Mouse (Mus musculus) embryo, embryonic 9.5 days (tissue): ENCODE results near the gene Acox1.

Experiments
- DNase-seq: peaks from one replicate; pipeline ENCODE4 v3.0.0-alpha.2; 2017; ENCODE audit errors: extremely low spot score

Gene Acox1

DNA sequence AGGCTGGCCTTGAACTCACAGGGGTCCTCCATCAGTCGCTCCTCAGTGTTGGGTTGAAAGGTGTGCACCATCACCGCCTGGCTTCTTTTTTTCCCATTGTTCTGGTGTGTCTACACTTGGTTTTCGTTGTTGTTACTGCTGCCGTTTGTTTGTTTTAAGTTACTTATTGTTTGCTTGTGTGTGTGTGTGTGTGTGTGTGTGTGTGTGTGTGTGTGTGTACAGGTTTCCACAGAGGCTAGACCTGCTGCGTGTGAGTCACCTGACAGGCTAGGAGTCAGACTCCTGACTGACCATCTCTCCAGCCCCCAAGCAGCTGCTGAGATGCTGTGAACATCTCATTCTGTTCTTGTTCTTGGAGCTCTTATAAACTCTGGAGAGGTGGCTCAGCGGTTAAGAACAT, 14.0 kb upstream of the Acox1 start:
- DNase-seq: no peak

DNA sequence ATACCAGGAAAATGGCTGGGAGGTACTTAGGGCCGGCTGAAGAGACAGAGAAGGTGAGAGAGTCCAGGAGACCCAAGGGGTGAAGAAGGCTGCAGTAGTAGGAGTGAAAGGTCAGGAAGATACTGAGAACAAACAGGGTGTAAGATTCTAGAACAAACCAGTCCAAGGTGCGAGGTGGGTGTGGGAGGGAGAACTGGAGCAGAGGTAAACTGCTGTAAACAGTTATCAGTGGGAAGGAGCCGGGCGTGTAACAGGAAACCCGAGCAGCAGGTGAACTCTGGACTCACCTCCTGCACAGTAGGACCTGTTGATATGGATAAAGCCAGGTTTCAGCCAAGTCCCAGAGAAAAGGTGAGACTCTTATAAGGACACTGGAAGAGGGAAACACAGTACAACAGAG, 11.9 kb upstream of the Acox1 start:
- no peak for DNase-seq

DNA sequence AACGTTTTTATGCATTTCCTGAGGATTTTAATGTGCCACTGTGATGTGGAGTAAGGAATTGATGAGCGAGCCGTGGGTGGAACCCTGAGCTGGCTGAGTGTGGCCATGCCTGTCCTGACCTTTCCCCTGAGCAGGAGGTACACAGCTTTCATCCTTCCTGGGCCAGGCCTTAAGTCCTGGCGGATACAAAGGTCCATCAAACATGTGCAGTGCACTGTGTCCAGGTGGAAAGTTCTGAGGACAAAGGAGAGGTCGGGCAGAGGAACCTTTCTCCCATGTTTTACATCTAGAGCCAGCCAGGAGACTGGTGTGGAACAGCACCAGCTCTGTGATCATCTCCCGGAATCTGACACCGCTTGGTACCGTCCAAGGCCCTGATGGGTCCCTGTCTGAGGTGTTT, 10.4 kb upstream of the Acox1 start:
- no peak for DNase-seq

DNA sequence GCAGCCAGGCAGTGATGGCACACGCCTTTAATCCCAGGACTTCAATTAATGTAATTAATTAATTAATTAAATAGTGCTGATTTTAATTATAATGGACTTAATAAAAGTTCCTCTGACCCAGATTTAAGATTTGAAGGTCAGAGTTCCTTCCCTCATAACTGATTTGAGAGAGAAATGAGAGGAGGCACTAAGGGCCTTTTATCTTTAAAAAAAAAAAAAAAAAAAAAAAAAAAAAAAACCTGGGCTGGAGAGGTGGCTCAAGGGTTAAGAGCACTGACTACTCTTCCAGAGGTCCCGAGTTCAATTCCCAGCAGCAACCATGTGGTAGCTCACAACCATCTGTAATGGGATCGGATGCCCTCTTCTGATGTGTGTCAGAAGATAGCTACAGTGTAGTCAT, 9.8 kb upstream of the Acox1 start:
- no peak for DNase-seq

DNA sequence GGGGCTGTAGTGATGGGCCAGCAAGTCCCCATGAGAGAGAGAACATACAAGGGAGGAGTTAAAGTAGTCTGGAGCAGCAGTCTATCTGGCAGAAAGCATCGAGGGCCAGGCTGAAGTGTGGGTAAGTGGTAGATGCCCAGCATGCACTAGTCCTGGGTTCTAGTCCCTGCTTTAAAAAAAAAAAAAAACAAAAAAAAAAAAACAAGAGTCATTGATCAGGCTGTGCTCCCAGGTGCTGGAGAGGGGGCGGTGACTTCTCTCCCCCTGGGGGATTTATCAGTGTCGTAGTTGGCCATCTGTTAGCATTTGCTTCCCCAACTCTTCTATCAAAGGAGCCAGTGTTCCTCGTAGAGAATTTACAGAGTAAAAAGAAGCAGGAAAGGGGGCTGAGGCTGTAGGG, 7.8 kb upstream of the Acox1 start:
- no peak for DNase-seq

DNA sequence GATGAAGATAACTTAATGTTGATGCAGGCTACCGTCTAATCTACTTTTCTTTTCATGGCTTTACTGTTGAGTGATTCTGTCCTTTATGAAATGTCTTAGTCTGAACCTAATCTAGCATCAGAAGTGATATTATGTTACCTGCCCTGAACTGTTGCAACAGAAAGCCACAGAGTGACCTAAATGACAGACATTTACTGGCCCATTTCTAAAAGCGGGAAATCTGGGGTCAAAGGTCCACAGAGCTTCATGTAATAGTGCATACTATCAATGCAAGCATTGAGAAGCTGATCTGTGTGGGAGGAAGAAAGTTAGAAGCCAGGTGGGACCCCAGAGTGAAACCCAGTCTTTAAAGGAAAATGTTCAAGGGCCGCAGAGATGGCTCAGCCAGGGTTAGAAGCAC, 4.3 kb upstream of the Acox1 start:
- DNase-seq: no peak

DNA sequence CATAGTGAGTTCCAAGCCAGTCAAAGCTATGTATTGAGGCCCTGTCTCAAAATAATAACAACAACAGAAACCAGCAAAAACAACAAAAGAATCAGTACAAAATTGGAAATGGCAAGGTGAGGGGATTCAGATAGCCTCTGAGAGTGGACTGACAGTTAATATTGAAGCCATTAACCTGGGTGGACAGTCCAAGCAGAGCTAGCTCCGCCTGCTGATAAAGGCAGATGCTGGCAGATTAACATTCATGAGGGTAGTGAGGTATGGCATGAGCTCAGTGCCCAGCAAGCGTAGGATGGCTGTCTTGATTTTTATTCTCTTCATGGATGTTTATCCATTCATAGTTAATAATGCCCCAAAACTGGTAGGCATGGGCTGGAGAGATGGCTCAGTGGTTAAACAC, 2.3 kb upstream of the Acox1 start:
- no peak for DNase-seq

DNA sequence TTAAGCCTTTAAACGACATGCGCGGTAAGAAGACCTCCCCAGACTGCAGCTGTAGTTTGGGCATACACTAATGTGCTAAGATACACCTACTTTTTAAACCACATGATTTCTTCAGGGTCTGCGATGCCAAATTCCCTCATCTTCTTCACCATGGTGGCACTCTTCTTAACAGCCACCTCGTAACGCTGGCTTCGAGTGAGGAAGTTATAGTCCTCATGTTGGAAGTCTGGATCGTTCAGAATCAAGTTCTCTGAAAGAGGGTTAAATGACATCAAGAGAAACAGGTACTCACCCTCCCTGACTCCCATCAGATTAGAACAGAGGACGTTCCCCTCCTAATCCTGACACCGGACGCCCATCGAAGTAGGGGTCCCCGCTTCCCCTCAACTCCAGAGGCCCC, 713 bp downstream of the Acox1 start:
- no peak for DNase-seq

DNA sequence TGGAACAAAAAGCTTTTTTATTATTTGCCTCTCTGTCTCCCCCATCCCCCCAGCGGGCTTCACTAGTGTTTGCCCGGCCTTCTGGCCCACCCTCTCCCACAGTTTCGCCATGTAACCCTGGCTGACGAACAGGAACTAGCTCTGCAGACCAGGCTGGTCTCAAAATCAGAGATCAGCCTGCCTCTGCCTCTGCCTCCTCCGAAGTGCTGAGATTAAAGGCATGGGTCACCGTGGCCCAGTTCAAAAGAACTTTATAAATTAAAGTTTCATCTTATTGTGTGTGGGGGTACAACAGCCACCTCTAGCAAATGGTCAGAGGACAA, 1.3 kb downstream of the Acox1 start:
- no peak for DNase-seq

DNA sequence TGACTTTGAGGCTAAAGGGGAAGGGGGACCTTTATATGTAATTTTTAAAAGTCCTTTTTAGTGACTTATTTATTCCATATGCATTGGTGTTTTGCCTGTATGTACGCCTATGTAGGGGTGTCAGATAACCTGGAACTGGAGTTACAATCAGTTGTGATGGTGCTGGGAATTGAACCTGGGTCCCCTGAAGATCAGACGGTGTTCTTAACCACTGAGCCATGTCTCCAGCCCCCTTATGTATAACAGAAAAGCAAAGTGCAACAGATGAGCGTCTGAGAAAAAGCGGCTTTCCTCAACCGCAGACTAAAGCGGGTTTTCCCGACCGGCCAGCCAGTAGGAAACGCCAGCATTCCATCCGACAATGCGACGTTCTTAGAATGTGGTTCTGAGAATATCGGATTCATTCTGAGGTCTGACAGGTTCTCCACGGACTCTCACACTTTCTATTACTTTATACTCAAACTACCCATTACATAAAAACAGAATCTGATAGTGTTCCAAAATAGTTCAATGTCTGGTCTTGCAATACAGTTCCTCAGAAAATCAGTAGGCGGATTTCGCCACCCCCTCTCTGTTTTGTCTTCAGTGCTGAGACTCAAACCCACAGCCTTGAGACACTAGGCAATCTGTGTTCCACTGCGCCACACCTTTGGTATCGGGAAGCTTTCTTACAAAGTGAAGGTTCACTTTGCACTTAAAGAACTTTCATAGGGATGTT, 1.8 kb downstream of the Acox1 start:
- DNase-seq: no peak

DNA sequence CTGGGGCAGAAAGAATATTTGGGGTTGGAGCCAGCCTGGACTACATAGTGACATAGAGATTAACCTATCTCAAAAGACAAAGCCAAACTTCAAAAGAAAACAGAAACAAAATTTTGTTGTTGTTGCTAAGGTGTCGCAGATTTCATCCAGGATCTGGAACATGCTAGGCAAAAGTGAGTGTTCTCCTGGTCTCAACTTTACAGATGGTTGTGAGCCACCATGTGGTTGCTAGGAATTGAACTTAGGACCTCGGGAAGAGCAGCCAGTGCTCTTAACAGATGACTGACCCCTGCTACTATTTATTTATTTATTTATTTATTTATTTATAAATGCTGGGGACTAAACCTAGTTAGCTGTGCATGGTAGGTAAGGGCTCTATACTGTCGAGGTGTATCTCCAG, 2.5 kb downstream of the Acox1 start:
- no peak for DNase-seq

DNA sequence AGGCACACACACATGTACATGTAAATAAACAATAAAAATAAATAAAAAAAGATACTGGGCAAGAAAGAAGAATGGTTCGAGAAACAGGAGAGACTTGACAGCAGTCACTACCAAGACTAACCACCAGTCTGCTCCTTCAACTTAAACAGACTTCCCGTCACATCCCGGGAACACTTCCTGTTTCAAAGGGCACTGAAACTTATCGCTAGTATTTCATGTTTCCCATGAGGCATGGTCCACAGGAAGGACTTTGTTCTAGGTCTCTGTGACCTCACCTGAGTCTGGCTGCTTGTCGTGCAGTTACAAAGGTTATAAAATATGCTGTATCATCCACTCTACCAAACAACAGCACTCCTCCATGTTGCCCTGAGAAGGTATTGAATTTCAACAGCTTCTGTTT, 3.6 kb downstream of the Acox1 start:
- no peak for DNase-seq

DNA sequence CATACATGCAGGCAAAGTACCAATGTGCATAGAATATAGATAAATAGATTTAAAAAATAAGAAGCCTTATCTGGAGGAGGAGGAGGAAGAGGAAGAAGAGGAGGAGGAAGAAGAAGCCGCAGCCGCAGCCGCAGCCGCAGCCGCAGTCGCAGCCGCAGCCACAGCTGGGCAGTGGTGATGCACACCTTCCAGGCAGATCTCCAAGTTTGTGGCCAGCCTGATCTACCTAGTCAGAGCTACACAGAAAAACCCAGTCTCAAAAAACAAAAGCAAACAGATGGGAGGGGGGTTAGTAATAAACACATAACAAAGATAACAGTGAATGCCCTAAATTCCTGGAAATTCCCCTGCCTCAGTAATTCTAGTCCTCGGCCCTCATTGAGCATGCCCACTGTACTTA, 4.2 kb downstream of the Acox1 start:
- DNase-seq: no peak

DNA sequence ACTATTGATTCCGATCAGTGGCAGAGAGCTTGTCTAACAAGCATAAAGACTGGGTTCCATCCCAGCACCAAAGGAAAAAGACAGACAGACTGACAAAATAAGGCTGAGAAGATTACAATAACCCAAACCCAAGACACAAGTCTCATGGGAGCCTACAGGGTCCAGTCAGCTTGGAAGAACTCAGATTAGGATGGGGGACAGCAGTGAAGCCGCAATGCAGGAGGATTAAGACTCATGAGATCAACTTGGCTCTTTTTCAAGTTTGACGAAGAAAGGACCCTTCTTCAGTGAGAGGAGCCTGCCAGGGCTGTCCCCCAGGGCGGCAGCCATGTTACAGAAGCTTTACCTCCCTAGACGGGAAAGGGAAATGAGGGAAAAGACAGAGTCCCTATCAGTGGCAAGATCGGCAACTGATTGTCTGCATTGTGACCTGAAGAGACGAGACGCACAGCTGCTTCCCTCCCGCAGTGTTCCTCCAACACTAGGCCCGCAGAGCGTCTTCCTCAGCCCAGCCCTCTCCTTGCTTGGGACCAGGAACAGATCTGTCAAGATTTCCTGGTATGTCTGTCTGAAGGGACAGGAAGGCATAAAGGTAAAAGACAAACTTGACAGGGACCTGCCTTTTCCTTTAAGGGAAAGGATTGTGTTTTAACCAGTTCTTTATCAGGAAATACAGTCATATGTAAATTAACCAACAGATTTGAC, 11.5 kb downstream of the Acox1 start:
- no peak for DNase-seq

DNA sequence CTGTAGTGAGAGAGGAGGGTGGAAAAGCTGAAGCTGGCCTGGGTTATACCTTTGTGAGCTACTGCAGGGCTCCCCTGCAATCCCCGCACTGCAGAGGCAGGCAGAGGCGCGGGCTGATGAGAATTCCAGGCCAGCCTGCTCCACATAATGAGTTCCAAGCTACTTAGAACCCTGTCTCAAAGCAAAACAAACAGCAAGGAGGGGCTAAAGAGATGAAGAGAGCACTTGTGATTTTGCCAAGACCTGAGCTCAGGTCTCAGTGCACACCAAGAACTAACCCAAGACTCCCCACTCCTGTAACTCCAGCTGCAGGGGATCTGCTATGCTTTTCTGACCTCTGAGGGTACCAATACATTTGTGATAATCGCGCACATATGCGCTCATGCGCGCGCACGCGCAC, 12.5 kb downstream of the Acox1 start:
- DNase-seq: no peak

DNA sequence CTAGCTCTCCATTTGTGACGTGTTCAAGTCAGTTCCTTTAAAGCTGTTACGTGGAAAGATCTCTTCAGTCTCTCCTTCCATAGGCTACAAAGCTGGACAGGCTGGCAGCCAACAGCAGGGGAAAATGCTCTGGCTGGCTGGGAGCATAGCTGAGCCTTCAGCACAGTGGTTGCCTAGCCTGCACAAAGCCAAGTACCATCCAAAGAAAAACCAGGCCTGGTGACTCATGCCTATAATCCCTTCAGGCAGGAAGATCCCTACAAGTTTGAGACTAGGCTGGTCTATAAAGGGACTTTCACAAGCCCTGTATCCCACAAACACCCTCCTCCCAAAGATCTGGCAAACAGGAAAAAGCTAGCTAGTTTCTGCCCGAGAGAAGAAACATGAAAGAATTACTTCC, 13.0 kb downstream of the Acox1 start:
- no peak for DNase-seq

DNA sequence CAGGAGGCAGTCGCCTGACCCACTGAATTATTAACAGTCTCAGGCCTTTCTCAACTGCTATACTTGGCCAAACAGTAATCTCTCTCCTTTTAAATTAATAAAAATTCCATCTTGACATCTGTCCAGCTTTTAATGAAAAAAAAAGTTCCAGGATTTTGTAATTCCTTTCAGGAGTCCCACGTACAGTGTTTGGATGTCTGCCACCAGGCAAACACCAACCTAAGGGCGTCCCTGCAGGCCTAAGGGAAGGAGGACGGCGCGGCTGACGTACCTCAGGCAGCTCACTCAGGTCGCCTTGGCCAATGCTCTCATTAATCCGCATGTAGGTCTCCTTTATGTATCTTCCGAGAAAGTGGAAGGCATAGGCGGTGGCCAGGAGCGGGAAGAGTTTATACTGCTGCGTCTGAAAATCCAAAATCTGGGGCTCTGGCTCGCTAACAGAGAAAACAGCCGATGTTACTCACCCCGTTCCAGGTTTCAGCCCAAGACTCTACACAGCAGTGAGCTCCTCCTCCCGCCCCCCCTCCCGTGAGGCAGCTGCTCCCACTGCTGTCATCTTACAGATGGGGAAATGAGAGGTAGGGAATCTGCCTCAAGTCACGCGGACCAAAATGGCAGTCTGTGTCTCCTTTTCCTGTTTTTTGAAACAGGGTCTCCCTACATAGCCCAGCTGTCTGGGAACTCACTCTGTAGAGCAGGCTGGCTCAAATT, 20.3 kb downstream of the Acox1 start:
- DNase-seq: no peak

DNA sequence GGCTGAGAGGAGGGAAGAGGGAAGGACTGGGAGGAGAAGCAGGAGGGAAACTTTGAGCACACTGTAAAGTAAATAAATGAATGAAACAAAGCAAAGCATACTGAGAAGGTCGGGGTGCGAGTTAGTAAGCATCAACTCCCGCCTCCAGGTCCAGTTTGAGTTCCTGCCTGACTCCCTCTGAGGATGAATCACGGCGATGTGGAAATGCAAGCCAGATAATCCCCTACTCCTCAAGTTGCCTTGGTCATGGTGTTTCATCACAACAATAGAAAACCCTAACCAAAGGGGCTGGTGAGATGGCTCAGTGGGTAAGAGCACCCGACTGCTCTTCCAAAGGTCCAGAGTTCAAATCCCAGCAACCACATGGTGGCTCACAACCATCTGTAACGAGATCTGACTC, 22.8 kb downstream of the Acox1 start:
- no peak for DNase-seq

DNA sequence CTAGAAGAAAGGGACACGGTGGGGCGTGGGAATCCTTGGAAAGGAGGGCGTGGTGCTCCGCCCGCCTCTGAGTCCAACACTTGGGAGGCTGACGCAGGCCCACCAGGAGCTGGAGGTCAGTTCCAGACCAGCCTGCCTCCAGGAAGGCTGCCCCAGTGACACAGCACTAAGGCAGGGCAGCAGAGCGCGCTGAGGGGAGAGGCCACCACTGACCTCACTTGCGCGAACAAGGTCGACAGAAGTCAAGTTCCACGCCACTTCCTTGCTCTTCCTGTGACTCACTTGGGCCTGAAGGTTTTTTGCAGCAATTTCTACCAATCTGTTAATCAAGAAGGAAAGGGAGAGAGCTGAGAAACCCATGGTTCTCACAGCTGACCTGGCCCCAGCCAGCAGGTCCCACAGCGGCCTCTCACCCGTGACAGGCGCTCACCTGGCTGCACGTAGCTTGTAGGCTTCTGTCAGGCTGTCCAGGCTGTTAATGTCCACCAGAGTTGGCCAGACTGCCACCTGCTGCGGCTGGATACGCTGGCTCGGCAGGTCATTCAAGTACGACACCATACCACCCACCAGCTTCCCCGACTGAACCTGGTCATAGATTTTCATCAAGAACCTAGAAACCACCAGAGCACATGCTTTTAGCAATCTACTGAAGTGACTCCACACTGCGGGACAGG, 23.9 kb downstream of the Acox1 start:
- no peak for DNase-seq

DNA sequence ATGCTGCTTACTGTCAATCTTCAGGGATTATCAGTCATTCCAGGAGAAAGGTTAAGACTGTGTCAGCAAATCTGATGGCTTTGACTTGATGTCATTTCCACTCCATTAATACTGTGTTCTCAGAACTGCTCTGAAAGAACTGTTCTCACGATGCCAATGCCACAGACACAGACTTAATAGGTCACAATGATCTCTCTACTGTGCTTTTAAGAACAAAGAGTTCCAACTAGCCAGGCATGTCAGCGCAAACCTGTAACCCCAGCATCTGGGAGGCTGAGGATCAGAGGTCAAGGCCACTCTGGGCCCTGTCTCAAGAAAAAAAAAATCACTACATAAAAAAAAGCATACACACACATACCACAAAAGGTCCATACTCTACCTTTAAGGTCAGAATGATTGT, 26.9 kb downstream of the Acox1 start:
- DNase-seq: no peak

DNA sequence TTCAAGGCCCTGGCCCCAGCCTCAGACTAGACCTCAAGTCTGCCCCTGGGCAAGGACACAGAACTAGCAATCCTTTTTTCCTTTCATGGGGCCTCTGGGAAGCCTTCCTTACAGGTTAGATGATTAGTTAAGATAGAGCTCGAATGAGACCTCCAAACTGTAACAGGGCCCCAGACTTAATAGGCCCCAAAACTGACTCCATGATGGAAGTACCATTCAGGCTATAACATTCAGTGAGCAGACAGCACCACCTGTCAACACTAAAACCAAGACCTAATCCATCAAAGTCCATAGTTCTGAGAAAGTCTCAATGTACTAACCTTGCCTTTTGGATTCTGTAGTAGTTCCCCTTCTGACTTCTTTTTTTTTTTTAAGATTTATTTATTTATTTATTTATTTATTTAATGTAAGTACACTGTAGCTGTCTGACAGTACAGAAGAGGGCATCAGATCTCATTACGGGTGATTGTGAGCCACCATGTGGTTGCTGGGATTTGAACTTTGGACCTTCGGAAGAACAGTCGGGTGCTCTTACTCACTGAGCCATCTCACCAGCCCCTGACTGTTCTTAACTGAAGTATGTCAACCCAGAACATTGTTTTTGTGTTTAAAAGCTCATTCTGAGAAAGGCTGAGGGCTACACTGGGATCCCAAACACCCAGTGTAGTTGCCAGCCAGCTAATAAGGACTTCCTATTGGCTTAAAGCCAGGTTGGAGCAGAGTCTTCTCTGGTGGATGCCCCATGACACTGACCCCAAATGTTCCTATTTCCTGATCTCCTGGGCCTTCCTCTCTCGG, 28.6 kb downstream of the Acox1 start:
- no peak for DNase-seq

DNA sequence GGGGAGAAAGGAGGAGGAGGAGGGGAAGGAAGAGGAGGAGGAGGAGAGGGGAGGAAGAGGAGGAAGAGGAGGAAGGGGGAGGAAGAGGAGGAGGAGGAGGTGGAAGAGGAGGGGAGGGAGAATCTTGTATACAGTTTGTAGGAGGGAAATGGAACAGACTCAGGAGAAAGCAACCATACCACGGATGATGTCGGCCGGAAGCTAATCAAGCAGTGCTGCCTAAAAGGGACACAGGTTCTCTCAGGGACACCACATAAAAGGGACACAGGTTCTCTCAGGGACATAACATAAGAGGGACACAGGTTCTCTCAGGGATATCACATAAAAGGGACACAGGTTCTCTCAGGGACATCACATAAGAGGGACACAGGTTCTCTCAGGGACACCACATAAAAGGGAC, 29.6 kb downstream of the Acox1 start:
- no peak for DNase-seq
